Mouse (Mus musculus) right cerebral cortex, postnatal 4 days (tissue): Measurements from ENCODE around the gene Syn3.
"Not testable (repeated sequence)": the region's sequence is repeated elsewhere in the genome, so short reads cannot be mapped to it uniquely, and the experiment has no call there.

Experiments
- DNase-seq: peaks from one replicate; pipeline ENCODE4 v3.0.0-alpha.2; 2022

Syn3 gene

GRCm38 (mm10) chr10:86498673-86499391 is at the start of gene Syn3:
Gene Syn3, minus strand, starts transcription at chr10:86498896.
- DNase-seq: peak; percentile 96

- DNase-seq: not testable (repeated sequence)
Measured at GRCm38 (mm10) chr10:86526357-86526874, 27.7 kb upstream of the Syn3 start.

- no peak for DNase-seq
Measured at GRCm38 (mm10) chr10:86513801-86514200, 15.1 kb upstream of the Syn3 start.

GRCm38 (mm10) chr10:86510941-86511340 is 12.2 kb upstream of the Syn3 start:
- no peak for DNase-seq

- no peak for DNase-seq
Measured at GRCm38 (mm10) chr10:86502063-86502462, 3.4 kb upstream of the Syn3 start.

- DNase-seq: peak; percentile 13
Measured at GRCm38 (mm10) chr10:86498051-86498672, 534 bp downstream of the Syn3 start.

GRCm38 (mm10) chr10:86495851-86496250 is 2.8 kb downstream of the Syn3 start:
- no peak for DNase-seq

GRCm38 (mm10) chr10:86493140-86493539 is 5.6 kb downstream of the Syn3 start:
- DNase-seq: no peak

GRCm38 (mm10) chr10:86492089-86492907 is 6.4 kb downstream of the Syn3 start:
- DNase-seq: peak; percentile 57

- peak; percentile 50 for DNase-seq
Measured at GRCm38 (mm10) chr10:86491316-86492088, 7.2 kb downstream of the Syn3 start.

GRCm38 (mm10) chr10:86488544-86488943 is 10.2 kb downstream of the Syn3 start:
- no peak for DNase-seq

GRCm38 (mm10) chr10:86485971-86486370 is 12.7 kb downstream of the Syn3 start:
- DNase-seq: no peak

GRCm38 (mm10) chr10:86483968-86484367 is 14.7 kb downstream of the Syn3 start:
- peak; percentile 37 for DNase-seq

GRCm38 (mm10) chr10:86482496-86482895 is 16.2 kb downstream of the Syn3 start:
- DNase-seq: no peak

- DNase-seq: no peak
Measured at GRCm38 (mm10) chr10:86480711-86481110, 18.0 kb downstream of the Syn3 start.

GRCm38 (mm10) chr10:86479718-86480121 is 19.0 kb downstream of the Syn3 start:
- no peak for DNase-seq

GRCm38 (mm10) chr10:86476720-86477119 is 22.0 kb downstream of the Syn3 start:
- DNase-seq: no peak

- no peak for DNase-seq
Measured at GRCm38 (mm10) chr10:86475270-86475669, 23.4 kb downstream of the Syn3 start.

- no peak for DNase-seq
Measured at GRCm38 (mm10) chr10:86474176-86475154, 24.2 kb downstream of the Syn3 start.

- DNase-seq: peak; percentile 33
Measured at GRCm38 (mm10) chr10:86473637-86474154, 25.0 kb downstream of the Syn3 start.
